Mouse (Mus musculus): Measurements from ENCODE around the gene Gm7970.
"Not testable (repeated sequence)": the region's sequence is repeated elsewhere in the genome, so short reads cannot be mapped to it uniquely, and the experiment has no call there.

Gm7970 gene

GRCm38 (mm10) chr14:41555483-41555882 is at the start of gene Gm7970:
TSS of gene Gm7970 (minus strand) at chr14:41555583.
- DNase-seq: not testable (repeated sequence)

DNA sequence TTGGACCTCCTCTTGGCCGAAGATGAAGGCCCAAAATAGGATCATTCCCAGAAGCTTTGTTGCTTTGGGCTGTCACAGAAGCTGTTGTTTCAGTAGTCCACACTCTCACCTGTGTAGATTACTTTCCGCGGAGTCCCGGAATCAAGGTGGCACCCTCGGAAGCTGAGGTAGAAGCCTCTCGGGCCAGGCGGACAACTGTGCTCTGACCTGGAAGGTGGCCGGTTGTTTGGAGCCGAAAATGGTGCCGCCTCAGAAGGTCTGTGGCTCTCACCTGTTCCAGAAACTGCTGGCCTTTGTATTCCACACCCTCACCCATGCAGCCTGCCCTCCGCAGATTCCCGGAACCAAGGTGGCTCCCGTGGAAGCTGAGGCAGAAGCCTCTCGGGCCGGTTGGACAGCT is 45.6 kb upstream of the Gm7970 start:
- not testable (repeated sequence) for DNase-seq

DNA sequence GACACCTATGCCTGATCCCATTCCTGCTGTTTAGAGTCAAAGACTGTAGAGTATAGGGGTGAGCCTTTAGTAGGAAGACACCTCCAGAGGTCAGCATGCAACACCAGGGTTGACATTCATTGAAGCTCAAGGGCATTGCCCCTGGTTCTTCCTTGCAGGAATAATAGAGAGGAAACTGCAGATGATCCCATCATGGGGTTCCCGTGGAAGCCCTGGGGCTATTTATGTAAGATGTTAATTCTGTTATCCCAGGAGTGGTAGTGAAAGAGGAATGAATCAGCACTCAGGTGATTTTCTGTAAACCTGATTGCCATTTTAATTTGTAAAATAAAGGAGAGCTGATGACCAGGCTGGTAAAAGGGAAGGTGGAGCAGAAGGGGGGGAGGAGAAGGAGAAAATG is 31.0 kb upstream of the Gm7970 start:
- not testable (repeated sequence) for DNase-seq

DNA sequence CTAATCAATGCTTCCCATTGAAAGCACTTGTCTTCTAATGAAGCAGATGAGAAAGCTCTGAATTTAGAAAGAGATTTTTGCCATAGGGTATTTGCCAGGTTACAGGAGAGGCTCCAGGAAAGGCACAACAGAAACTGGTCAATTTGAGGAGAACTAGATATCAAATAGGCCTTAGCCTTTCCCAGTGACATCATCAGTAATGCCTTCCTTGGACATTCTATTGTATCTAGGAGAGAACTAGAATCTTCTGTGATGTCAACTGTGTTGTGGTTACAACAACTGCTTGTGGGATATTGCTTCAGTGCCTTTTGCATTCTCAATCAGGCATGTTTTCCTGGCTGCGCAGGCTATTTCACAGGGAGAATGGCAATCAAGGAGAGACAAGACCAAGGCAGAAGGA is 17.5 kb upstream of the Gm7970 start, which contains the start of gene 1700049E17Rik2:
1700049E17Rik2 (plus strand) TSS at position 301 of the 400 bp plus-strand sequence.
- not testable (repeated sequence) for DNase-seq

DNA sequence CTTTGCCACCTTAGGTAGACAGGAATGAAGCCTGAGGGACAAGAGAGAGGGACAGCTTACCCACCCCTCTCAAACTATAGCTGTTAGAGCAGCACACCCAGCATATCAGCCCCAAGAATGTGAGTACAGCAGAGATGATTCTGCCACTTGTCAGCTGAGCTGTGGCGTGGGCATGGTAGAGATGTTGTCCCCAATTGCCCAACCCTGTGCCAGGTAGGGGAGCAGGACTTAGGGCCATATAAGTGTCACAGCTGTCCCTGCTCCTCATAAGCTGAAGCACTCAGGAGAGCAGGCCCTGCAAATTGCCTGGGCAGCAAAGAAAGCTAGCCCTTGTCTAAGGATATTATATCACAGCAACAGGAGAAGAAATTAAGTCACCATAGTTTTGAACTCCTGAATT is 30.7 kb downstream of the Gm7970 start:
- not testable (repeated sequence) for DNase-seq

DNA sequence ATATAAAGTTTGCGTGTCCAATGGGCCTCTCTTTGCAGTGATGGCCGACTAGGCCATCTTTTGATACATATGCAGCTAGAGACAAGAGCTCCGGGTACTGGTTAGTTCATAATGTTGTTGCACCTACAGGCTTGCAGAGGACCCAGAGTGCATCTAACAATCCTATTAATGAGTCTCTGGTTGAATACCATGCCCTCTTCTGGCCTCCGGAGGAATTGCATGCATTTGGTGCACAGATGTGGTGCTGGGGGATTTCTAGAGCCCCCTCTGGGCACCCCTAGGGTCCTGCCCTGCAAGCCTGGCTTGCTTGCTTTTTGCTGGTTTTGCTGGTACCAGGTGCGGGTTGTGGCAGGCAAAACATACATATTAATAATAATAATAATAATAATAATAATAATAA is 34.7 kb downstream of the Gm7970 start:
- not testable (repeated sequence) for DNase-seq
